Mouse (Mus musculus) monocyte, adult 5-6 weeks (primary cell): Measurements from ENCODE around the gene Faiml. TPM values are rescaled to one million over a fixed set of nuclear protein-coding genes. Genes with fewer than 3 reads are reported as not detected.

Experiments
- ATAC-seq: fragments of 153-309, 156-312 bp; replicated peaks from 2 replicates; pipeline ENCODE4 v1.8.0; 2017; ENCODE audit warnings: mild to moderate bottlenecking; ENCODE audit not compliant: low TSS enrichment, insufficient number of reproducible peaks, severe bottlenecking, poor library complexity, low FRiP score
- total RNA-seq: library from RNA; stranded (forward); fragments of 200-1000, 200-491, 200-594 nt; gene quantifications from 3 replicates; pipeline ENCODE4 v1.2.3, GENCODE M21; 2017

Gene Faiml
- total RNA-seq: not detected in 3 replicates

GRCm38 (mm10) chr9:99237139-99237538 lies at the start of gene Faiml:
TSS of gene Faiml (minus strand) at chr9:99237239.
- ATAC-seq: no peak

- ATAC-seq: no peak
Measured at GRCm38 (mm10) chr9:99258891-99259290, 21.9 kb upstream of the Faiml start.

GRCm38 (mm10) chr9:99256821-99257220 lies 19.8 kb upstream of the Faiml start:
- no peak for ATAC-seq

- ATAC-seq: no peak
Measured at GRCm38 (mm10) chr9:99256206-99256605, 19.2 kb upstream of the Faiml start.

- no peak for ATAC-seq
Measured at GRCm38 (mm10) chr9:99253861-99254260, 16.8 kb upstream of the Faiml start.

- ATAC-seq: no peak
Measured at GRCm38 (mm10) chr9:99248906-99249305, 11.9 kb upstream of the Faiml start.

GRCm38 (mm10) chr9:99248304-99248703 lies 11.3 kb upstream of the Faiml start:
- ATAC-seq: no peak

GRCm38 (mm10) chr9:99243895-99244293 lies 6.9 kb upstream of the Faiml start:
- no peak for ATAC-seq

GRCm38 (mm10) chr9:99243190-99243894 lies 6.3 kb upstream of the Faiml start, which contains the start of gene Cep70:
TSS of gene Cep70 (plus strand) at chr9:99243367.
- peak; percentile 90 for ATAC-seq

- ATAC-seq: no peak
Measured at GRCm38 (mm10) chr9:99242533-99243189, 5.6 kb upstream of the Faiml start.

- ATAC-seq: 0 out of 2 replicates have a peak, but pooled peaks have one; percentile 13
Measured at GRCm38 (mm10) chr9:99242035-99242434, 5.0 kb upstream of the Faiml start.

GRCm38 (mm10) chr9:99240571-99240970 lies 3.5 kb upstream of the Faiml start:
- ATAC-seq: no peak

GRCm38 (mm10) chr9:99239256-99239655 lies 2.2 kb upstream of the Faiml start:
- ATAC-seq: no peak

- no peak for ATAC-seq
Measured at GRCm38 (mm10) chr9:99238276-99238675, 1.2 kb upstream of the Faiml start.

- ATAC-seq: 0 out of 2 replicates have a peak, but pooled peaks have one; percentile 50
Measured at GRCm38 (mm10) chr9:99229450-99229849, 7.6 kb downstream of the Faiml start.

GRCm38 (mm10) chr9:99224583-99224982 lies 12.5 kb downstream of the Faiml start:
- no peak for ATAC-seq

- ATAC-seq: no peak
Measured at GRCm38 (mm10) chr9:99221636-99222035, 15.4 kb downstream of the Faiml start.

- ATAC-seq: no peak
Measured at GRCm38 (mm10) chr9:99217999-99218719, 18.9 kb downstream of the Faiml start.

- no peak for ATAC-seq
Measured at GRCm38 (mm10) chr9:99216182-99216581, 20.9 kb downstream of the Faiml start.
